Mouse (Mus musculus): ENCODE measurements at regions not wholly inside any gene's neighbourhood (a gene's known extent, or its start where the extent isn't known, plus 50 kb on each side); places are given as distances from the start of the nearest gene placed in this dataset.

DNA sequence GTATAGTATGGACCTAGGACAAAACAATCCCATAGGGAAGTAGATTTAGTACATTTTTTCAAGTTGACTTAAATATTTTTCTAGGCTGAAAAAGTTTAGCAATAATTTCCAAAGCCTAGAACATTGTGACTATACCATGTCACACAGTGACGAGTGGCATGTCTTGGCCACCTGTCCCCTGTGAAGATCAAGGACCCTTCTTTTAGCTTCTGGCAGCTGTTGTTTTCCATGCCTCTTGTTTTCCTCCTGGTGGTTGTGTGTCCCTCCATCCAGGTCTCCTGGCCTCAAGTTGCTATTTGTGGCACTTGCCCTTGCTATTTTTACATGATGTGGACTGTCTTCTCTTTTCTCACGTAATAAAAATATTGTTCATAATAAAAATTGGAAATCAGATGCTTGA, 427.2 kb upstream of the Mef2c start:
- no peak for ATAC-seq (ENCODE audit: extremely low read depth, insufficient number of reproducible peaks, low FRiP score, poor library complexity, severe bottlenecking)

DNA sequence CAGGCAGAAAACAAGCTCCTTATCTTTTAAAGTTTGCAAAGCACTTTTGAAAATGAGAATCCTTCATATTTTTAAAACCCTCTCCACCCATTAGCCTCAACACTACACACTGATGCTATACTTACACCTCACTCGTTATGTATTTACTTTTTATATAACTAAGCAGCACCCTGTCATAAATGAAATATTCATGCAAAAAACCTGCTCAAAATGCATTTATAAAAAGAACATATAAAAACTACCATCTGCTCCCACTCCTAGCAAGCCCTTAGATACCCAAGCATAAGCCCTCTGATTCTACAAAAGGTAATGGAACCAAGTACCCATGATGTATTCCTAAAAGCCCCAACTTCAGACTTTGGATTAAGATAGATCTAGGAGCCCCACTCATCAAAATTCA, 426.7 kb upstream of the Mef2c start:
- no peak for ATAC-seq (ENCODE audit: extremely low read depth, insufficient number of reproducible peaks, low FRiP score, poor library complexity, severe bottlenecking)

DNA sequence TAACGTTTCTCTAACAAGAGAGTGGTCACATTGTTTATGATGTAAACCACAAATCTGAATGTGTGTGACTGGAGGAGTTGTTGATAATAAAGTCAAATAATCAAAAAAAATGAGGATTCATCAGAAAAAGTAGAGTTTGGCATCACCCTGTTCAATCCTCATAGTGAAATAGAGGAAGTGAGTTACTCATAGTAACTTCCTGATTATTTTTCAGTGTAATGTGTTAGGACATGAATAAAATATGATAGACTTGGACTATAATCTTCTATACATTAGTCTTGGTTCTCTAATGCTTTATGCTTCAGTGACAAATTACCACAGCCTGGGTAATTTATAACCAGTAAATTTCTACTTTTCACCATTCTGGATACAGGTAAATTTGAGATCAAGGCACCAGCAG, 424.5 kb upstream of the Mef2c start:
- peak; percentile 38; the same call in 1 of the 2 replicates for ATAC-seq (ENCODE audit: extremely low read depth, insufficient number of reproducible peaks, low FRiP score, poor library complexity, severe bottlenecking)

DNA sequence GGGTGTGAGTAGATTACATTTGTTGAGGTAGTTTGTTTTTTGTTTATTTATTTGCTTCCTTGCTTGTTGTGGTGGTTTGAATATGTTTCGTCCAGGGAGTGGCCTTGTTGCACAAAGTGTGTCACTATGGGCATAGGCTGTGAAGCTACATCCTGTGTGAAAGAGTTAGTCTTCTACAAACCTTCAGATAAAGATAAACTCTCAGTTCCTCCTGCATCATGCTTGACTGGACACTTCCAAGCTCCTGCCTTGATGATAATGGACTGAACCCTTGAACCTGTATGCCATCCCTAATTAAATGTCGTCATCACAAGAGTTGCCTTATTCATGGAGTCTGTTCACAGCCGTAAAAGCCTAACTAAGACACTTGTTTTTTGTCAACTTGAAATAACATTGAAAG, 418.9 kb upstream of the Mef2c start:
- peak; percentile 96 for ATAC-seq (ENCODE audit: extremely low read depth, insufficient number of reproducible peaks, low FRiP score, poor library complexity, severe bottlenecking)

DNA sequence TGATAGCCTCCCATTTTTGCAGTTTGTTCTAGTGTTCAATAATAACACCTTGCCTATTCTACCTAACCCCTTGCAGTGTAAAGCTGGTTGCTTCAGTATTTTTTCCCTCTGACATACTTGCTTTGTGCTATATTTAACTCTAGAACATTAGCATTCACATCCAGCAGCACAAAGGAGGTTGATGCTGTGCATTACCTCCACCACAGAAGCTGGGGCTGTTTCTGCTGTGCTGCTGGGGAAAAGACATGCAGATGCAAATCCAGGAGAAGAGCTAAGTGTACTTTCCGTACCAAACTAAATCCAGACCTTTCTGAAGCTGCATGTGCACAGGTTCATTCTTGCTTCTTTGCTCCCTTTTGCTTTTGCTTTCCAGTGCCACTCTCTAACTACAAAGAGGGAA, 403.9 kb upstream of the Mef2c start:
- no peak for ATAC-seq (ENCODE audit: extremely low read depth, insufficient number of reproducible peaks, low FRiP score, poor library complexity, severe bottlenecking)

DNA sequence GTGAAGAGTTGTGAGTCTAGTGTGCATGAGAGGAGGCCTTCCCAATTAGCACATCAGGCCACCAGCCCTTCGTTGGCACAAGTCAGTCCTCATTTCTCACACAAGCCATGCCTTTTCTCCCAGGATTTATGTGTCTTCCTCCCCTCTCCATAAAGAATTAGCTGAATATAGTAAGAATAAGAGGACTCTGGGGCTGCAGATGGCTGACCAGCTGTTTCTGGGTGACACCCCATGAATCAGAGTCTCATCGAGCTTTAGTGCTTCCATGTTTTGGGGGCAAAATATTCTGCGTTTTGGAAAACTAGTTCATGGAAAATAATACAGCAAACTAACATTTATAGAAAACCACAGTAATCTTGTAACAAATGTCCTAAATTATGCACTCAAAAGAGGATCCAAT, 393.2 kb upstream of the Mef2c start:
- no peak for ATAC-seq (ENCODE audit: extremely low read depth, insufficient number of reproducible peaks, low FRiP score, poor library complexity, severe bottlenecking)

DNA sequence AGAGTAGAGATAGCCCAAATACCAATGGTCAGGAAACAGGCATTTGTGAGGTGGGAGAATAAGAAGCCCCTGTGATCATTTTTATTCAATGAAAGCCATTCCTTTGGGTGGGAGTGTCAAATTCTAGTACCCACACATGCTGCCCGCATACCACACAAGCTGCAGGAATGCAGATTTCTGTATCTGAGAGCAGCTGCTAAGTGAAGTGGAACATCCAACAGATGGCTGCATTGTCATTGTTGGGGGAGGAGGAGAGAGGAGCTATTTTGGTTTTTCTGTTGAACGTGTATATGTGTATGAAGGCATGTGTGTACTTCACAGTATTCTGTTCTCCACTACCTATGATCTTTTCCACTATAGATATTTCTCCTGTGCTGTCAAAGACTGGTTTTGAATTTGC, 392.3 kb upstream of the Mef2c start:
- ATAC-seq (ENCODE audit: extremely low read depth, insufficient number of reproducible peaks, low FRiP score, poor library complexity, severe bottlenecking) = peak; percentile 14; the same call in 1 of the 2 replicates

DNA sequence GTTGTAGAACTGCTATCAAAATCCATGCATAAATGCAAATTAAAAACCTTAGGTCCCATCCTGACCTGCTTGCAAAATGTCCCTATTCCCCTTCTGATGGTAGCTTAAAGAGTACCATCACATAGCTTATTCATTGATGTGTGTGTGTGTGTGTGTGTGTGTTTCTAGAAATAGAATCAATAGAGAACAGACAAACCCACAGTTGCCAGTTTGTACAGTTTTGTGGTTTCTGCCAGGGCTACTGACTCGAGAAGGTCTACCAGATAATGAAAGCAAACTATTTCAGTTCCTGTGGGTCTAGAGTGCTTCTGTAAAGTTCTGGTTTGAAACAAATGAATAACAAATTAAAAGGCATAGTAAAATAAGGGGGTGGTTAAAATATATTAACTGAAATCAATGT, 391.5 kb upstream of the Mef2c start:
- ATAC-seq (ENCODE audit: extremely low read depth, insufficient number of reproducible peaks, low FRiP score, poor library complexity, severe bottlenecking) = peak; percentile 70

DNA sequence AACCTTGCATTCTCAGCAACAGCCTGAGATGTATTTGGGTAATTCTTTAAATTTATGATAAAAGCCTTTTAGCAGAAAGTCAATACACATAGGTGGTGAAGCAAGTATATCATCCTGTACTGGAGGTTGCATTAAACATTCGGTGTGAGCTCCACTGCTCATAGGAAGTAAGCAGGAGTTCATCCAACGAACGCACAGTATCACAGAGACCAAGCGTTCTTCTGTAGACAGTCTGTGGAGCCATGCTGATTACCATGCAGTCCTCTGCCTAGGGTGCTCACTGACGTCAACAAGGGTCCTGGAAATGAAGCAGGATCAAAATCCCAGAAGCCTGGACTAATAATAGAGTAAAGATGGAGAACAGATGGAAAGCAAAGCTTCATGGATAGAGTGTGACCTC, 391.1 kb upstream of the Mef2c start:
- peak; percentile 29; the same call in 1 of the 2 replicates for ATAC-seq (ENCODE audit: extremely low read depth, insufficient number of reproducible peaks, low FRiP score, poor library complexity, severe bottlenecking)

DNA sequence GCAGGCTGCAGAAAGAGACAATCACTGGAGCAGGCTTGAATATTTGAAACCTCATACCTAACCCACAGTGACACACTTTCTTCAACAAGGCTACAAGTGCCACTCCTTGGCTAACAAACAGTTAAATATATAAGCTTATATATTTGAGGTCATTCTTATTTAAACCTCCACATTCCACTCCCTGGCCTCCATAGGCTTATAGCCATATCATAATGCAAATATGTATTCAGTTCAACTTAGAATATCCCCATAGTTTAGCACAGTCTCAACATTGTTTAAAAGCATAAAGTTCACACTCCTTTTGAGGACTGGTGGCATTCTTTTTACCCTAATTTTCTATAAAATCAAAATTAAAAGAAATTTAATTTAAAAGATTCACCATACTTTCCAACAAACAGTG, 390.0 kb upstream of the Mef2c start:
- no peak for ATAC-seq (ENCODE audit: extremely low read depth, insufficient number of reproducible peaks, low FRiP score, poor library complexity, severe bottlenecking)

DNA sequence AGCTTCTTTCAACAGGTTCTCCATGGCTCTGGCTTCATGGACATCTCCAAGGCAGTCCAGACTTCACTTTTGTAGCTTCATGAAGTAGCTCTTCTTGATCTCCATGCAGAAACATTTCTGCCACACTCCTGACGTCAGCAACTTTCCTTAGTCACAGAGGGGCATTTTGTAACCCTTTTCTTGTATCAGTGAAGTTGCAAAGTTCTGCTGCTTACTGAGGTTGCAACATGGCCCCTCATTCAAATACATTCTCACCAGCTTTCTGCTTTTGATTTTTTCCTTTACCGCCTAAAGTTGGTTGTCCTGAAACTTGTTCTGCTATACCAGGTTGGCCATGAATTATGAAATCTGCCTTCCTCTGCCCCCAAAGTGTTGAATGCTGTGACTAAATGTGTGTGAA, 389.4 kb upstream of the Mef2c start:
- ATAC-seq (ENCODE audit: extremely low read depth, insufficient number of reproducible peaks, low FRiP score, poor library complexity, severe bottlenecking) = no peak

DNA sequence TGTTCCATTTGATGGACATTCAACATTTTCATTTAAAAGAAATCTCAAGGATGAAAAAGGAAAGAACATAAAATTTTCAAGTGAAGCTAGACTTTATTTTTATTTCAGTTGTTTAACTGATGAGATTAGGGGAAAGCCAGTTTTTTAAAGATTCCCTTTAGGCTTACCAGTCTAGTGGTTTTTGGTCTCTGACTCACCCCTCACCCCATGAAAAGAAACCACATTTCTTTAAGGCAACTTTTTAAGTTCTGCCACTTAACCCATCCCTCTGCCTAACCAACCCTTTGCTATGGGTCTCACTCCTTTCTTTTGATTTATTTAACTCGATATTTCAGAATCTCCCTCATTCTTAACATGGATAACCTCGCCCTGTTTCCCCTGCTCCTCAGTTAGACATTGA, 388.1 kb upstream of the Mef2c start:
- no peak for ATAC-seq (ENCODE audit: extremely low read depth, insufficient number of reproducible peaks, low FRiP score, poor library complexity, severe bottlenecking)

DNA sequence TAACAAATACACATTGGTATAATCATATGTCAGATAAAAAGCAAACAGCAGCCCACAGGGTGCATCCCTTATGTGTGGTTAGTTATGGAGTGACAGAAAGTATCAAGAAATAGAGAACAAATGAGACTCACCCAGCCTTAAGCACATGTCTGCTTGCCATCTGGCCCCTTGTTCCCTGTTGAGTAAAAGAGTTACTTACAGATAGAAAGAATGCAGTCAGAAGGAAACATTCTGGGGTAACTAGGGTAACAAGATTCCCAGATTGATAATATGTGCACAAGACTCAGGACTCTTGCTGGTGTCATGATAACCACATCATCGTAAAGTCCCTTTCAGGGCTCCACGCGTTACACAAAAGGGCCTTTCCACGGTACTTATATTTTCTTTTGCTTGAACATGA, 383.5 kb upstream of the Mef2c start:
- ATAC-seq (ENCODE audit: extremely low read depth, insufficient number of reproducible peaks, low FRiP score, poor library complexity, severe bottlenecking) = no peak

DNA sequence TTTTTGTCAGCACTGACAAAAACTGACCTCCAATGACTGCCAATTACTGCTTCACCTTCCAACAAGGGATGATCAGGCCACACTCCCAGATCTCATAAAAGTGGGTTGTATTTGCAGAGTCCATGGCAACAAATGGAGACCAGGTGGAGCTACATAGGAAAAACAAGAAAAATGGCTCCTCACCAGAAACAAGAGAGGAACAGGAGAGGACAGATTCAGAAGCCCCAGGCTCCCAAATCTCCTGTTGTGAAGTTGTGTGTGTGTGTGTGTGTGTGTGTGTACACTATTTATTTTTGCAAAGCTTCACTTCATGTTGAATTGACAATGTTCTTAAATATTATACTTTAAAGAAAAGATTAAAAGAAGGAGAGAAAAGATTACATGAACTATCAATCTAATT, 380.2 kb upstream of the Mef2c start:
- no peak for ATAC-seq (ENCODE audit: extremely low read depth, insufficient number of reproducible peaks, low FRiP score, poor library complexity, severe bottlenecking)

DNA sequence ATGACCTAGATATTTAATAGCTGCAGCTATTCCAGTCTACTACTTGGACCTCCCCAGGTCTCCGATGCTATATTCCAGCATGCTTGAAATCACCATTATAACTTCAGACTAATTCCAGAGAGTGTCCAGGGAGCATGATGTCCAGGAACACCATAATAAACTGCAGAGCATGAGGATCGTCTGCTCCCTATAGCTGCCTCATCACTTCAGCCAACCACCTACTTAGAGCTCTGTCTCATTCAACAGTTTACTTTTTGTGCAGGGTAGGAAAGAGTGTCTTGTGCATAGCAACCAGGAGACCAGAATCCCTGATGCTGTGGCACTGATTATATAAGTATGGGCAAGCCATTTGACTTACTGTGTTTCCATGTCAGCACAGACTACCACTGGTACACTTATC, 379.2 kb upstream of the Mef2c start:
- no peak for ATAC-seq (ENCODE audit: extremely low read depth, insufficient number of reproducible peaks, low FRiP score, poor library complexity, severe bottlenecking)

DNA sequence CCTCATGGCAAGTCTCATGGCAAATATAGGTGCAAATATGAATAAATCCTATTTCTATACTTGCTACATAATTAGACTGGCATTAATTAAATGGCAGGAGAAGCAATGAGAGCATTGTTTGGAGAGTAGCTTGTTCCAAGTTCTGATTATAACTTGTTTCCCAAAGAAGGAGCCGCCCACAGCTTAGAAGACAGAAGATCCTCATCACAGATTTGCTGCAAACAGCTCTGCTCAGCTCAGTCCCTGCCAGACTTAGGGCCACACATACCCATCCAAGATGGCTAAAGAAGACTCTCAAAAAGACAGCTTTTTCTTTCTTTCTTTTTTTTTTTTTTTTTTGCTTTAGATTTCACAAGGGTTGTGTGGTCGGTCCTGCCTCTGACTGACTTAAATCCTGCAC, 377.4 kb upstream of the Mef2c start:
- no peak for ATAC-seq (ENCODE audit: extremely low read depth, insufficient number of reproducible peaks, low FRiP score, poor library complexity, severe bottlenecking)

DNA sequence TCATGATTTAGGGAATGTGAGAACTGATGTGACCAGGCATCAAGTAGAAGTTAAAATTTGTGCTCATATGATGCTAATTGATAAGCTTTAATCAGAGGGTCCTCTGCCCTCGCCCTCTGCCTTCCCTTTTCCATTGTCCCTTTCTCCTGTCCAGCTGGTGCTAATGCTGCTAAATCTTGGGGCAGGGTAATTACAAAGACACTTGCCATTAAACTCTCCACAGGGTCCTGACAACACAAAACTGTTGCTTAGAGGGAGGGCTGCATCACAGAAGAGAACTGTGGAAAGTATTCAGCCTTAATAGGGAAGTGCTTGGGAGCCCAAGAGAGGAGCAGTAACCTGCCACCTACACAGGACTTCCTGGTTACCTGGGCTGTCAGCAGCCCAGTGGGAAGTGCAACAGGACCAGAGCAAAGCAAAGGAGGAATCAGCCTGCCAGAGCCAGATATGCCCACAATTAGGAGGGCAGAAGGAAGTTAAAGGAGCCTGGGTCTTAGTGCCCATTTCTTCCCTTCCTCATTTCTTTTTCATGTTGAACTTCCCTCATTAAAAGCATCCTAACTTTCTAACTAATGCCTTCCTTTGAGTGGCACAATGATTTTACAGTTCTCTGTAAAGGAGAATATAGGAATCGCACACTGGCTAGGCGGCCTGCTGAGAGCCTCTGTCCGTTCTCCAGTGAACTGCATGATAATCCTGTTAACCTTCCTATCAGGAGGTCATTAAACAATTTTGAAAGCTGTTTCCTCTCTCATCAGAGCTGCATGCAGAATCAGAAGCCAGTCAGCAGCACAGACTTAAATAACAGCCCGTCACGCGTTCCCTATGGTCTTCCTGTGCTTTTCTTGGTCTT, 372.5 kb upstream of the Mef2c start:
- no peak for ATAC-seq (ENCODE audit: extremely low read depth, insufficient number of reproducible peaks, low FRiP score, poor library complexity, severe bottlenecking)

DNA sequence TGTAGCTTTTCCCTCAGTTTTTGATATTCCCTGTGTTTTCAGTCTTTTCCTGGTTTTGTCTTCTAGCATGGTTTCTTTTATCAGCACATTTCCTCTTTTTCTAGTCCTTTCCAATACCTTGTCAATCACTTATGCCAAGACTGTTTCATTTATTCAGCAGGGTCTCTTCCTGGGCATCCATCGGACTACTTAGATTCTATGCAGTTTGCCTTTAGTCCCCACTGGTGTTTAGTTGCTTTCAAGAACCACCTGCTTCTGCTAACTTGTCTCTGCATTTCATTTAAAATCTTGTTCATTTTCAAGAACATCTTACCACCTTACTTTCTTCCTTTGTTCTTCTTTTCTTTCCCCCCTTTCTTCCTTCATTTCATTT, 371.9 kb upstream of the Mef2c start:
- ATAC-seq (ENCODE audit: extremely low read depth, insufficient number of reproducible peaks, low FRiP score, poor library complexity, severe bottlenecking) = no peak

DNA sequence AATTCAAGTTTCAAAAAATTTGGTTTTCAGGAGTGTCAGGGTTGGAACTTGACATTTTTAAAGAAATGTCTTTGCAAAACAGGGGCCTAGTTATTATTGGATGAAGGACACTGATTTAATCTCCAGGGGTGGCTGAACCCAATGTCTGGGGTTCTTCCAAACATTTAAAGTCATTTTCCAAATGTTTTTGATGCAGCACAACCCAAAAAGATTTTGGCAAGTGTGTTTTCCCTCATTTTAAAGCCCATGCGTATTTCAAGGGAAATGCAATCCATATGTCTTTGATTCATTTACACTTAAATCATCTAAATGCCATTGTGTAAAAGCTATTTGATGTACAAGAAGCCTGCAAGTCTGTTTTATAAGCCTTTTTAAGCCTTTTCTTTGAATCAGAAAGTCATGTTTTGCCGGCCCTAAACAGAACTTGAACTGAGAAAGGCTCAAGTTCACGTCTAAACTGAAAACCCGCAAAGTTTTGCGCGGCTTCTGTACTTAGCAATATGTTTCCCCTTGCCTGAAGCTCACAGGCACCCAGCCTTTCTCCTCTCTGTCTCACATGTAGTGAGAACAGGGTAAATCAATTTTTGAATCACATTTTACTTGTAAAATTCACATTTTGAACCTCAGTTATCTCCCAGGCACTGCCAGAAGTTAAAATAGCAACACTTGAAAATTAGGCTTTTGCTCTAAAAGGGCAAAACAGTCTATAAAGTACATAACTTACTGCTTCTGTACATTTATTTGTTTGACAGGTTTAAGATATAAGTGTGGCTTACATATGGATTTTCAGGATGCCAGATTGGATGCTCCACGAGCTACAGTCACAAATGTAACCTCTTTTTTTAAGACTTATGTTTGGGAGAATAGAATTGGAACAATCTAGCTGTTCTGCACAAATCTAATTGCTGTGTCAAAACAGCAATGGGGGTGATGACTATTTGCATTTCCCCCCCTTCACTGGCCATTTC, 370.9 kb upstream of the Mef2c start:
- no peak for ATAC-seq (ENCODE audit: extremely low read depth, insufficient number of reproducible peaks, low FRiP score, poor library complexity, severe bottlenecking)

DNA sequence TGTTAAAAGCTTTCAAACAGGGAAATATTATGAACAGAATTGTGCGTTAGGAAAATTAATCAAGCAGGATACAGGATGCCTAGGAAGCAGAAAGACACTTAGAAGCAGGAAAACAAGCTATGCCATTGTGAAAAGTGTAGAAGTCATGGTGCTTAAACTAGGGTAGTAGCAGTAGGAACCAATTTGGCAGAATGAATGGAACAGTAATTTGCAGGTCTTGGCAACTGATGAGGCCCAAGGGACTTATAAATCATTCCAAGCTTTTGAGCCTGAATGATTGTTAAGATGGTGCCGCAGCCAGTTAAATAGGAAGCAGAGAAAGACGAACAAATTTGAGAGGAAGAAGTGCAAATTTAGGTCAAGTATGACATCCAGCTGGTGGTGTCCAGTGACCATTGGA, 360.5 kb upstream of the Mef2c start:
- no peak for ATAC-seq (ENCODE audit: extremely low read depth, insufficient number of reproducible peaks, low FRiP score, poor library complexity, severe bottlenecking)
